Mouse (Mus musculus) intestine, embryonic 14.5 days (tissue): ENCODE results near the gene Coil. TPM values are rescaled to one million over a fixed set of nuclear protein-coding genes. Genes with fewer than 3 reads are reported as not detected.

Experiments used
- ATAC-seq: fragments of 200-750 bp; cut with Nextera tagmentation; replicated peaks from 2 replicates; pipeline ENCODE4 v1.8.0; 2017; ENCODE audit warnings: low read depth, moderate number of reproducible peaks, moderate TSS enrichment, moderate library complexity; ENCODE audit not compliant: low FRiP score, low TSS enrichment
- DNase-seq: peaks from one replicate; pipeline ENCODE4 v3.0.0-alpha.2; 2018; ENCODE audit warnings: low spot score
- H3K27ac ChIP-seq: fragments of 300-500 bp; sonication (generic); 2 replicates; pipeline ENCODE4 v1.5.1; 2014; ENCODE audit warnings: low read depth, mild to moderate bottlenecking, control low read depth
- H3K27me3 ChIP-seq: fragments of 300-500 bp; sonication (generic); replicated peaks from 2 replicates; pipeline ENCODE4 v1.6.1; 2014; ENCODE audit warnings: low read length, control low read depth; ENCODE audit not compliant: control insufficient read depth, insufficient read depth
- H3K36me3 ChIP-seq: fragments of 300-500 bp; sonication (generic); 2 replicates; pipeline ENCODE4 v1.6.1; 2014; ENCODE audit warnings: low read length, control low read depth; ENCODE audit not compliant: control insufficient read depth, insufficient read depth
- H3K4me1 ChIP-seq: fragments of 300-500 bp; sonication (generic); replicated peaks from 2 replicates; pipeline ENCODE4 v1.6.1; 2014; ENCODE audit warnings: low read length, control low read depth, mixed read lengths; ENCODE audit not compliant: control insufficient read depth, insufficient read depth
- H3K4me2 ChIP-seq: fragments of 300-500 bp; sonication (generic); 2 replicates; pipeline ENCODE4 v1.6.1; 2014; ENCODE audit warnings: low read length
- H3K4me3 ChIP-seq: fragments of 300-500 bp; sonication (generic); 2 replicates; pipeline ENCODE4 v1.5.1; 2014; ENCODE audit warnings: low read depth, low read length, control low read depth, mixed read lengths
- H3K9ac ChIP-seq: fragments of 300-500 bp; sonication (generic); 2 replicates; pipeline ENCODE4 v1.6.1; 2014; ENCODE audit warnings: mild to moderate bottlenecking, low read length
- H3K9me3 ChIP-seq: fragments of 300-500 bp; sonication (generic); 2 replicates; pipeline ENCODE4 v1.6.1; 2016; ENCODE audit warnings: low read length, control low read depth; ENCODE audit not compliant: control insufficient read depth
- WGBS: fragments of 180-500 bp; shearing (Covaris S2); extraction: QIAGEN DNeasy Blood & Tissue Kit; methylation state at CpG from one replicate; pipeline ENCODE4 v1.1.7; 2014; 5-methylcytosine and 5-hydroxymethylcytosine counted together
- polyA plus RNA-seq: library from polyadenylated mRNA; unstranded; fragments of >200 nt; fragmentation: Nextera tagmentation; extraction: Ambion mirVana; gene quantifications from 2 replicates; pipeline ENCODE4 v1.2.1, GENCODE M21; 2014

Gene Coil
- polyA plus RNA-seq, 1 experiment from 2014 or later, result 10.4 TPM

DNA sequence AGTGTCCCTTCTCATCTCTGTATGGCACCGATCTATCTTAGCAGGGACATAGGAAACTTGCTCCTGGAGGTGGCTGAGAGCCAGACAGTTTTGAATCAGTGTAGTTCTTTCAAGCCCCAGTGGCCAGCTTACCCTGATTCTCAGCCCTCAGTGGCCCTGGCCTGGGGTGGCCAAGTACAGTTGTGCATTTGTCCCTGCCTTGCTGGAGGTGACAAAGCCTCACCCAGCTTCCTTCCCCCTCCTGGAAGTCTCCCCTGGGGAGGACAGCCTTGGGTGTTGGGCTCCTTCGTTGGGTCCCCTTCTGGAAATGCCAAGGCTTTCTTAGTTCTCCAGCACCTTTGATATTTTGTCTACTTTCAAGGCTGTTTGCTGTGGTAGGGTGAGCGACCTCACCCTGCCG lies 33.7 kb downstream of the Coil start:
- no peak overlapping the region for H3K27ac ChIP-seq

DNA sequence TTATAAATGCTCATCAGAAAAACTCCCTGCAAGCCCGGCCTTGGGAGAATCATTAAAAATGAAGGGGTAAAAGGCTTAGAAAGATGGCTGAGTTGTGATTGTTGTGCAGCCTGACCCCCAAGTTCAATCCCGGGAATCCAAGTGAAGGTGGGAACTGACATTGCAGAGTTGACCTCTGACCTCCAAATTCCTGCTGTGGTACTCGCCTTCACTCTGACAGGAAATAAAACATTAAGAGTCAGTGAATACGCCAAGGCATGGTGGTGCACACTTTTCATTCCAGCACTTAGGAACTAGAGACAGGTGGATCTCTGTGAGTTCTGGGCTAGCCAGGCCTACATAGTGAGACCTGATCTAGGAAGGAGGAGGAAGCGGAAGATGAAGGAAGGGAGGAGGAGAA lies 35.4 kb downstream of the Coil start:
- 46% methylated on average over 5 of the region's 5 CpGs for WGBS
- DNase-seq, result no peak
- Histone ChIP-seq H3K4me3 (no peak overlapping the region), H3K27ac (no peak overlapping the region), H3K4me1 (peaks cover 18% of the 10 kb centered on the region), H3K4me2 (no peak overlapping the region), H3K36me3 (peaks cover 19% of the 10 kb centered on the region; the same call in 1 of the 2 replicates), H3K9ac (no peak overlapping the region), H3K27me3 (no peaks in the 10 kb centered on the region), H3K9me3 (no peaks in the 10 kb centered on the region)
- ATAC-seq, result no peak

More for the DNA sequence above, 33.7 kb downstream of the Coil start:
- no peak for ATAC-seq
- Histone ChIP-seq H3K4me3 (no peak overlapping the region), H3K9me3 (no peaks in the 10 kb centered on the region), H3K36me3 (peaks cover 12% of the 10 kb centered on the region; the same call in 1 of the 2 replicates), H3K9ac (no peak overlapping the region), H3K4me1 (peaks cover 20% of the 10 kb centered on the region), H3K27me3 (no peaks in the 10 kb centered on the region), H3K4me2 (no peak overlapping the region)
- DNase-seq, result no peak
- WGBS, result 73% methylated on average over 4 of the region's 4 CpGs

DNA sequence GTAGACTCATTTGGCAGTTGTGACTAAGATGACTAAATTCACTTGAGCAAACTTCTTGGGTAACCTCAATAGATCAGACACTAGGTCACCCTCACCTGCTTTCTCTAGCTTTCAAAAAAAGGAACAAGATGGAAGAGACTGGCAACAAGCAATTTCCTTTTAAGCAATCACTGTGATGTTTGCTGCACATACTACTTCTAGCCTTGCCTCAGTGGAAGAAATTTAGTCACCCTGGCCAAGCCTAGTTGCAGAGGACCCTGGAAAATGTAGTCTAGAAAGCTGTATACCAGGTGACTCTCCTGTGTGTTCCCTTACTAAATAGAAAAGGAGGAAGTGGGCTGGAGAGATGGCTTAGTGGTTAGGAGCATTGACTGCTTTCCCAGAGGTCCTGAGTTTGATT lies 36.4 kb downstream of the Coil start:
- Histone ChIP-seq H3K9ac (no peak overlapping the region), H3K27ac (no peak overlapping the region), H3K27me3 (no peaks in the 10 kb centered on the region), H3K4me1 (peaks cover 15% of the 10 kb centered on the region; the same call in 1 of the 2 replicates), H3K4me2 (no peak overlapping the region), H3K9me3 (no peaks in the 10 kb centered on the region), H3K4me3 (no peak overlapping the region), H3K36me3 (peaks cover 28% of the 10 kb centered on the region; the same call in 1 of the 2 replicates)
- DNase-seq, result no peak
- no peak for ATAC-seq

DNA sequence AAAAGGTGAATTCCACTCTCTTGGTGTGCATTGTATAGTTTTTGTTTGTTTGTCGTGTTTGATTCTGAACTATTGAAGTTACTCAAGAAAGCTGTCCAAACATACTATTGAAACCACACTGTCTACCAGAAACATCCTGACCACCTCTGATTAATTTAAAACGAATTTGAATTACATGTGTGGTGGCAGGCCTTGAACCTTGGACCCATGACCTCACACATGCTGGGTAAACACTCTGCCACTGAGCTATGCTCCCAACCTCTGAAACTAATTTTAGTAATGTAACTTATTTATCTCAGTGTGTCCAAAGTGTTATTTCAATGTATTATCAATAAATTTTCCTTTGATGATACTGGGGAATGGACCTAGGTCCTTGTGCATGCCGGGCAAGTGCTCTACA lies 37.5 kb downstream of the Coil start:
- no peak for DNase-seq
- no peaks in the 10 kb centered on the region for H3K9me3 ChIP-seq
- H3K9ac ChIP-seq, result no peak overlapping the region
- H3K27ac ChIP-seq, result no peak overlapping the region
- no peak overlapping the region for H3K4me3 ChIP-seq
- peaks cover 13% of the 10 kb centered on the region; the same call in 1 of the 2 replicates for H3K4me1 ChIP-seq
- H3K27me3 ChIP-seq, result no peaks in the 10 kb centered on the region
- peaks cover 39% of the 10 kb centered on the region for H3K36me3 ChIP-seq
- WGBS, result 85% methylated on average over 3 of the region's 3 CpGs
- ATAC-seq, result no peak
- no peak overlapping the region for H3K4me2 ChIP-seq

DNA sequence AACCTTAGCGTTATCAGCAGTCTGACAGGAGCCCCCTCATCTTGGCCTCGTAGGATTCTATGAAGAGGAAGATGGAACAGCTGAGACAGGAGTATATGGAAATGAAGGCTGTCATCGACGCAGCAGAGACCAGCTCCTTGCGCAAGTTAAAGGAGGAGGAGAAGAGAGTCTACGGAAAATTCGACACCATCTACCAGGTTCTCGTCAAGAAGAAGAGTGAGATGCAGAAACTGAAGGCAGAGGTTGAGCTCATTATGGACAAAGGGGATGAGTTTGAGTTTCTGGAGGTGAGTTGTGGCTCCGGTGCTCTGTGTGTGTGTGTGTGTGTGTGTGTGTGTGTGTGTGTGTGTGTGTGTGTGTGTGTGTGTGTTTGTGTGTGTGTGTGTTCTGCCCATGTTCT lies 39.0 kb downstream of the Coil start:
- WGBS, result 89% methylated on average over 9 of the region's 9 CpGs
- no peak overlapping the region for H3K9ac ChIP-seq
- no peaks in the 10 kb centered on the region for H3K4me1 ChIP-seq
- no peaks in the 10 kb centered on the region for H3K9me3 ChIP-seq
- no peak for ATAC-seq
- no peak overlapping the region for H3K4me3 ChIP-seq
- DNase-seq, result no peak
- H3K36me3 ChIP-seq, result peaks cover 51% of the 10 kb centered on the region
- H3K27me3 ChIP-seq, result no peaks in the 10 kb centered on the region
- no peak overlapping the region for H3K4me2 ChIP-seq
- H3K27ac ChIP-seq, result no peak overlapping the region

DNA sequence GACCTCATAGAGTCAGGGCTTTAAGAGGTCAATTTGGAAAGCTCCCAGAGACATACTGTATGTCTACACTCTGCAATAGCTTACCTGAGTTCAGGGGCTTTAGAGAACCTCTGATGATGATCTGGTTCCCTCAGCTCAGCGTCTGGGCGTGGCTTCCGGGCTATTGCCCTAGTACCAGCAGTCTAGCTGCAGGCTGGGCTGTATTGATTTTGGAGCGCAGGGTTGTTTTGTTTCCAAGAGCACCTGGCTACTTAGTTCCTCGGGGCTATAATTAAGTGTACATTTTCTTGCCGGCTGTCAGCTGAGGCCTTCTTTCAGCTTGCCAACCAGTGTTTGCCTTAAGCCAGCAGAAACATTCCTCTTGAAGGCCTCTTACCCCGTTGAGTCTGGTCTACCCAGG lies 39.4 kb downstream of the Coil start:
- DNase-seq (no peak), ATAC-seq (no peak)

DNA sequence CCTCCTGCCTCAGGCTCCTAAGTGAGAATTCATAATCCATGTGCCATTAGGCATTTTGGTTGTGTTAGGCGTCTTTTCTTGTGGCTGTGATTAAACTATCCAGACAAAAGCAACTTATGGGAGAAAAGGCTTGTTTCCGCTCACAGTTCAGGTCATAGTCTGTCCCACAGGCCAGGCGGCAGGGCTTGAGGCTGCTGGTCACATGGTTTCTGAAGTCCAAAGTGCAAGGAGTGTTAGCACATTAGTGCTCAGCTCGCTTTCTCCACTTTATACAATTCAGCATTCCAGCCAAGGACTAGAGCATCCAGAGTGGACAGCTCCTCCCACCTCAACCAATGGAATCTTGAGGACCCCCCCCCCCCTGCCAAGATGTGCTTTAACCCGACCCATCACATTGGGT lies 42.2 kb downstream of the Coil start:
- H3K36me3 ChIP-seq, result peaks cover 64% of the 10 kb centered on the region
- no peak for ATAC-seq
- WGBS, result 87% methylated on average over 5 of the region's 5 CpGs
- H3K4me3 ChIP-seq, result no peak overlapping the region
- DNase-seq, result no peak
- H3K9me3 ChIP-seq, result no peaks in the 10 kb centered on the region
- no peak overlapping the region for H3K27ac ChIP-seq
- H3K4me1 ChIP-seq, result no peaks in the 10 kb centered on the region
- H3K4me2 ChIP-seq, result no peak overlapping the region
- H3K27me3 ChIP-seq, result no peaks in the 10 kb centered on the region
- no peak overlapping the region for H3K9ac ChIP-seq

More for the DNA sequence above, 39.4 kb downstream of the Coil start:
- H3K4me1 ChIP-seq, result no peaks in the 10 kb centered on the region
- no peaks in the 10 kb centered on the region for H3K9me3 ChIP-seq
- peaks cover 51% of the 10 kb centered on the region for H3K36me3 ChIP-seq
- H3K4me2 ChIP-seq, result no peak overlapping the region
- no peak overlapping the region for H3K27ac ChIP-seq
- no peaks in the 10 kb centered on the region for H3K27me3 ChIP-seq
- 73% methylated on average over 7 of the region's 7 CpGs for WGBS
- no peak overlapping the region for H3K9ac ChIP-seq
- no peak overlapping the region for H3K4me3 ChIP-seq

DNA sequence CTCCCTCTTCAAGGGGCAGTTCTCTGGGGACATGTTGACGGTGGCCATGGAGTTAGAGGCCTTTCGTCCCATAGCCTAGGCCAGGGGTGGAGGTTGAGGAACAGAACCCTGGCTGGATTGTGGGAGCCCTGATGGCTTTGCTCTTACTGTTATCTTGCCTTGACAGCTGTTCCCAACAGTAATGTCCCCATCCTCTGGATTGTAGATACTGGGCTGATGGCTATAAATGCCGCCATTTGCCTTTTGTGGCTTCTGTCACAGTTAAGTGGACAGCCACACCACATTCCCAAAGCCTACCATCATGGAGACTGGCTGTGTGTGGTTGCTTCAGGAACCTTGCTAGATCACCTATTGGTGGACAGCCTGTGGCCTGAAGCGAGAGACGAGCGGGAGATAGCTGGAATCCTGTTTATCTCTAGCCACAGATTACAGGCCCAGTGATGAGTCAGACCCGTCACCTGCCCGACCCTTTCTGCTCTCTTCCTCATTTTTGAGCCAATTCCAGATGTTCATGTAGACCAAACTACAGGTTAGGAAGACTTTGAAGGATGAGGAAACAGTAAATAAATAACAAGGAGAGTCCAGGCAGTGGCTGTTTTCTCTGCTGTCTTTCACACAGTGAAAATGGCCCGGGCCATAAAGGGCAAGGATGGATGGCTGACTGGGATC lies 47.6 kb downstream of the Coil start:
- Histone ChIP-seq H3K4me2 (no peak overlapping the region), H3K9me3 (no peaks in the 10 kb centered on the region), H3K4me1 (no peaks in the 10 kb centered on the region), H3K4me3 (no peak overlapping the region), H3K36me3 (peaks cover 46% of the 10 kb centered on the region), H3K27me3 (no peaks in the 10 kb centered on the region), H3K27ac (no peak overlapping the region), H3K9ac (no peak overlapping the region)
- no peak for ATAC-seq
- DNase-seq, result no peak
- 80% methylated on average over 9 of the region's 9 CpGs for WGBS

DNA sequence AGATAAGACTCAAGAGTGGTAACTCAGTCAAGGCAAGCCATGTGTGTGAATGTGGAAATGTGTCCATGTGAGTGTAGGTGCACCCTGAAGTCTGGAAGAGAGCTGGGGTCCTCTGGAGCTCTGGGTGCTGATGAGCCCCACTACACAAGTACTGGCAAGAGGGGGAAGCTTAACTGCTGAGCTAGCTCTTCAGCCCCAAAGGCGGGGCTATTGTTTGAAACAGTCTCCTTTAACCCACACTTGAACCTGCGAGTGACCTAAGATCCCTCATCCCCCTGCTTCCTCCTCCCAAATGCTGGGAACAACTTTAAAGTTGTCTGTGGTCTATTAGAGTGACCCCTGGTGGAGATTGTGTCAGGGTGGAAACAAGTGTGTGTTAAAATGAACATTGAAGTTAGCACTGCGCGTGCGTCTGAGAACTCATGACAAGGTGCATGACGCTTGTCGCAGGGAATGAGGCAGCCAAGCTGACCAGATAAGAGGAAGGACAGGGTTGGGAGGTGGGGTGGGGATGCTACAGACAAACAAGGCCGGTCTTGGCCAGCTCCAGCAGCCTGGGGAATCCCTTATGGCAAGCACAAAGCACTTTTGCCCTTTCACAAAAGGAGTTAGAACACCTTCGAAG lies 50.7 kb downstream of the Coil start:
- ATAC-seq (no peak), DNase-seq (no peak)
- WGBS, result 70% methylated on average over 9 of the region's 9 CpGs
- H3K27me3 ChIP-seq, result no peaks in the 10 kb centered on the region
- H3K9me3 ChIP-seq, result no peaks in the 10 kb centered on the region
- peaks cover 8% of the 10 kb centered on the region for H3K4me1 ChIP-seq
- H3K4me2 ChIP-seq, result no peak overlapping the region
- no peak overlapping the region for H3K4me3 ChIP-seq
- H3K9ac ChIP-seq, result no peak overlapping the region
- H3K36me3 ChIP-seq, result peaks cover 23% of the 10 kb centered on the region
- no peak overlapping the region for H3K27ac ChIP-seq
